Mouse (Mus musculus): ENCODE data around the gene Cluh. TPM values are rescaled to one million over a fixed set of nuclear protein-coding genes. Genes with fewer than 3 reads are reported as not detected.

Gene Cluh
- polyA plus RNA-seq, 1 experiment from 2014 or later = 18.1 TPM

DNA sequence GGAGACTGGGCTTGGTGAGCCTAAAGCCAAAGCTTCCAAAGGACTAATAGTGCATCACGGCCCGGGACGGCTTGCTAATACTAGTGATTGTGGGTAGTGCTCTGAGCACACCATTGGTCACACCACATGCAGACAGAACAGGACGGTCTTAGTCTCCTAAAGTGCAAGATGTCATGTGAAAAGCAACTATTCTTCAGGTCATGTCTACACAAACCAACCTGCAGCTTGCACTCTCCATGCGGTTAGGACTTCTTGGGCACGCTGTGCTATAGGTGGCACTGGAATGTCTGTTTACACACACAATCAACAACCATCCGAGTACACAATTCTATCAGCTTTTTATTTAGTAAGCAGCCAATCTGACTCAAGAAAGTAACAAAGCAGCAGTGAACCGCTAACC is 25.4 kb downstream of the Cluh start:
- Histone ChIP-seq H3K27ac (ENCODE audit: low read length) (no peak overlapping the region), H3K4me2 (ENCODE audit: low read length) (no peak overlapping the region)
- WGBS = 98% methylated on average over 8 of the region's 8 CpGs

DNA sequence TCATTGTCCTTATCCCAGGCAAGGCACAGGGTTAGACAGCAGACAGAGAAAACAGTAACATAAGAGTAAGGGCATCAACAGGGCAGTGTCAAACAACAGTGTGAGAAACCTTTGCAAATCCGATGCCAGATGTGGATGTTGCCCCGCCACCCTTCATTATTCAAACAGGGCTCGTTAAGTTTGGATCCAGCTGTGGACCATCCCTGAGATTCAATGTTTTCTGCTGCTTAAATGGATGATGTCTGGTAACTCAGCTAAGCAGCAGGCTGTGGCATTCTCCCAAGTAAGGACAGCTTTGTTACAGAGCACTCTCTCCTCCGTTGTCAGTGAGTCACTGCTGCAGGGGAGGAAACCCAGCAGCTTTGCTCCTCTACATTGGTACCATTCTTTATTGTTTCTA is 25.9 kb downstream of the Cluh start:
- Histone ChIP-seq H3K9me3 (replicated peaks; ENCODE audit: control insufficient read depth, low read length, poor library complexity, severe bottlenecking) (no peaks in the 10 kb centered on the region), H3K9ac (ENCODE audit: low read depth, low read length) (no peak overlapping the region), H3K4me2 (ENCODE audit: low read length) (no peak overlapping the region), H3K27me3 (ENCODE audit: control insufficient read depth, insufficient read depth, low read depth, low read length) (no peaks in the 10 kb centered on the region), H3K27ac (ENCODE audit: low read length) (no peak overlapping the region), H3K36me3 (ENCODE audit: control insufficient read depth, insufficient read depth, low read length) (peaks cover 24% of the 10 kb centered on the region), H3K4me1 (ENCODE audit: control insufficient read depth, insufficient read depth, low read length) (no peaks in the 10 kb centered on the region), H3K4me3 (ENCODE audit: low read depth, low read length) (no peak overlapping the region)
- WGBS = 75% methylated on average over 4 of the region's 4 CpGs
- no peak for ATAC-seq

More for the DNA sequence above, 25.4 kb downstream of the Cluh start:
- Histone ChIP-seq H3K9me3 (replicated peaks; ENCODE audit: control insufficient read depth, low read length, poor library complexity, severe bottlenecking) (no peaks in the 10 kb centered on the region), H3K36me3 (ENCODE audit: control insufficient read depth, insufficient read depth, low read length) (peaks cover 22% of the 10 kb centered on the region), H3K4me1 (ENCODE audit: control insufficient read depth, insufficient read depth, low read length) (no peaks in the 10 kb centered on the region), H3K27me3 (ENCODE audit: control insufficient read depth, insufficient read depth, low read depth, low read length) (no peaks in the 10 kb centered on the region), H3K4me3 (ENCODE audit: low read depth, low read length) (no peak overlapping the region), H3K9ac (ENCODE audit: low read depth, low read length) (no peak overlapping the region)
- no peak for ATAC-seq

DNA sequence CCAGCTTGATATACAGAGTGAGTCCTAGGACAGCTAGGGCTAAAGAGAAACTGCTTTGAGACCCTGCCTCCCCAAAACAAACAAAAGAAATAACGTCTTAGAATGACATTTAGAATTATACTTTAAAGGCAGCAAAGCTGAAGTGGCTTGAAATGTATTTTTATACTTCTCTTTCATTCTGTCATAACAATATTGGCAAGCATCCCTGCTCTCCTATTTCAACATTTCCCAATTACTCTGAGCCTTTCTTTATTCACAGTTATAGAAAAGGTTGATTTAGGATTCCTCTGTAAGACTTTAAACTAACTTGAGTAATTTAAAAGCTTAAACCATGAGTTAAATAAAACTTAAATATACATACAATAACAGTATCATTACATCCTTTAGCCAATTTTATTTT is 42.9 kb downstream of the Cluh start:
- H3K27me3 ChIP-seq (ENCODE audit: control insufficient read depth, insufficient read depth, low read depth, low read length) = no peaks in the 10 kb centered on the region
- no peaks in the 10 kb centered on the region for H3K4me1 ChIP-seq (ENCODE audit: control insufficient read depth, insufficient read depth, low read length)
- no peak overlapping the region for H3K9ac ChIP-seq (ENCODE audit: low read depth, low read length)
- H3K4me3 ChIP-seq (ENCODE audit: low read depth, low read length) = no peak overlapping the region
- WGBS = 74% methylated on average over 1 of the region's 1 CpGs
- H3K36me3 ChIP-seq (ENCODE audit: control insufficient read depth, insufficient read depth, low read length) = peaks cover 10% of the 10 kb centered on the region; the same call in 1 of the 2 replicates
- no peak overlapping the region for H3K27ac ChIP-seq (ENCODE audit: low read length)
- no peak for ATAC-seq
- H3K4me2 ChIP-seq (ENCODE audit: low read length) = no peak overlapping the region
- H3K9me3 ChIP-seq (replicated peaks; ENCODE audit: control insufficient read depth, low read length, poor library complexity, severe bottlenecking) = no peaks in the 10 kb centered on the region

DNA sequence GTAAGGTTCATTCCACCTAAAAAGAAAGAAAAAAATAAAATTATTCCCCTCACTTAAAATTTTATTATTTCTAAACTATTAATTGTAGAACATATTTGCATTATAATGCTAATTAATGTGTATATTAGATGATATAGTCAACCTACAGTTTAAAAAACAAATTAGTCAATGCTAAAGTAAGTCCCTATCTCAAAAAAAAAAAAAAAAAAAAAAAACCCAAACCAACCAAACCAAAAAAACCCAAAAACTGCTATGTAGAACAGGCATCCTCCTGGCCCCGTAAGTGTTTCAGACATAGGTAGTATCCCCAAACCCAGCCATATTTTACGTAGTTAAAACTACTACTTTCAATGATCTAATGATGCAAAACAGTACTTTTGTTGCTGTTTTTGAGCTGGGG is 50.2 kb downstream of the Cluh start:
- Histone ChIP-seq H3K36me3 (ENCODE audit: control insufficient read depth, insufficient read depth, low read length) (0 out of 2 replicates have a peak, but pooled peaks cover 2% of the 10 kb centered on the region), H3K4me2 (ENCODE audit: low read length) (no peak overlapping the region), H3K27me3 (ENCODE audit: control insufficient read depth, insufficient read depth, low read depth, low read length) (no peaks in the 10 kb centered on the region), H3K4me1 (ENCODE audit: control insufficient read depth, insufficient read depth, low read length) (no peaks in the 10 kb centered on the region), H3K9ac (ENCODE audit: low read depth, low read length) (no peak overlapping the region), H3K27ac (ENCODE audit: low read length) (no peak overlapping the region), H3K9me3 (replicated peaks; ENCODE audit: control insufficient read depth, low read length, poor library complexity, severe bottlenecking) (no peaks in the 10 kb centered on the region), H3K4me3 (ENCODE audit: low read depth, low read length) (no peak overlapping the region)
- no peak for ATAC-seq
- WGBS = 98% methylated on average over 2 of the region's 2 CpGs

DNA sequence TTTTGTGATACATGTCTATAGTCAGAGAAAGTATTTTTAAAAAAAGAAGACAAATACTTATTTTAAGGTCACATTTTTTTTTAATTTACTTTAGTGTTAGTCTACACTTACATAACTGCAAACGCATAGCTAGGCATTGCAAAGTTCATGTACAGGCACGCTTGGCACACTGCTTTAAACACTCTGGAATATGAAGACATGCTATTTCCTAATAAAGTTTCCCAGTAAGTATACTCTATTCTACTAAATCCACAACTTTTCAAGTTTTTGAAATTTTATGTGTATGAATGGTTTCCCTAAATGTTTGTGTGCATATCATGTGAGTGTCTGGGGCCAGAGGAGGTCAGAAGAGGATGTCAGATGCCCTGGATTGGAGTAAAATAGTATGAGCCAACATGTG is 54.8 kb downstream of the Cluh start:
- H3K27me3 ChIP-seq (ENCODE audit: control insufficient read depth, insufficient read depth, low read depth, low read length) = no peaks in the 10 kb centered on the region
- H3K4me2 ChIP-seq (ENCODE audit: low read length) = no peak overlapping the region
- H3K9me3 ChIP-seq (replicated peaks; ENCODE audit: control insufficient read depth, low read length, poor library complexity, severe bottlenecking) = no peaks in the 10 kb centered on the region
- no peaks in the 10 kb centered on the region for H3K36me3 ChIP-seq (ENCODE audit: control insufficient read depth, insufficient read depth, low read length)
- H3K9ac ChIP-seq (ENCODE audit: low read depth, low read length) = no peak overlapping the region
- no peak for ATAC-seq
- no peak overlapping the region for H3K27ac ChIP-seq (ENCODE audit: low read length)
- no peak overlapping the region for H3K4me3 ChIP-seq (ENCODE audit: low read depth, low read length)
- H3K4me1 ChIP-seq (ENCODE audit: control insufficient read depth, insufficient read depth, low read length) = peaks cover 3% of the 10 kb centered on the region; the same call in 1 of the 2 replicates
- 97% methylated on average over 2 of the region's 2 CpGs for WGBS

DNA sequence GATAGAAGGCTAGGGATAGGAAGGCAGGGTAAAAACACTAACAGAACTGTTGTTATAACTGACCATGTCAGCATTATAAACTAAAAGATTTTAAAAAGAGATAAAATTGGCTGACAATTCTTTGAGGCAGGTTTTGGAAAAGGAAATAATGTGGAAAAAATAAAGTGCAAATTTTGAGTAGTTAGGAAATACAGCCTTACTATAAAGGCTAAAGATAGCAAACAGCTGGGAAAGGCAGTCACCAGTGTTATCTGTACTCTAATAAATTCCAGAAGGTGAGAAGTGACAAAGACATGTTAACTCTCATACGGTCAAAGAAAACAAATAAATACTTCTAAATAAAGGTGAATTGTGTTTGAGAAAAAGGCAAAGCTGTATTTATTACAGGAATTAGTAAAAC is 59.5 kb downstream of the Cluh start:
- no peaks in the 10 kb centered on the region for H3K27me3 ChIP-seq (ENCODE audit: control insufficient read depth, insufficient read depth, low read depth, low read length)
- no peaks in the 10 kb centered on the region for H3K9me3 ChIP-seq (replicated peaks; ENCODE audit: control insufficient read depth, low read length, poor library complexity, severe bottlenecking)
- ATAC-seq = no peak
- H3K36me3 ChIP-seq (ENCODE audit: control insufficient read depth, insufficient read depth, low read length) = no peaks in the 10 kb centered on the region
- H3K9ac ChIP-seq (ENCODE audit: low read depth, low read length) = no peak overlapping the region
- WGBS = 92% methylated on average over 1 of the region's 1 CpGs
- H3K4me3 ChIP-seq (ENCODE audit: low read depth, low read length) = no peak overlapping the region
- H3K4me1 ChIP-seq (ENCODE audit: control insufficient read depth, insufficient read depth, low read length) = peaks cover 10% of the 10 kb centered on the region; the same call in 1 of the 2 replicates
- no peak overlapping the region for H3K27ac ChIP-seq (ENCODE audit: low read length)
- no peak overlapping the region for H3K4me2 ChIP-seq (ENCODE audit: low read length)

DNA sequence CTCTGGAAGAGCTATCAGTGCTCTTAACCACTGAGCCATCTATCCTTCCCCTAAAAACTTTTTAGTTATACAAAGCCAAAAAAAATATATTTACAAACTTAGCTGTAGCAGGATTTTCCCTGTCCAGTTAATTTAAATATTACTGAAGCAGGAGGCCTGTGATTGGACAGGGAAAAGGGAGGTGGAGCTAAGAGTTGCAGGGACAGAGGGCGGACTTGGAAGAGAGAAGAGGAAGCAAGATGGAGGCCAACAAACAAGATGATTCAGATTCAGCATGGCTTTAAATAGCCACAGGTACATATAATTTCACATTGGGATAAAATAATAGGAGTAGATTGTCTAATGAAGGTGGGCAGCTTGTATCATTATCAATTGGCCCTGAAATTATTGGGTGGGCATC is 61.4 kb downstream of the Cluh start:
- no peaks in the 10 kb centered on the region for H3K27me3 ChIP-seq (ENCODE audit: control insufficient read depth, insufficient read depth, low read depth, low read length)
- no peak for ATAC-seq
- no peaks in the 10 kb centered on the region for H3K36me3 ChIP-seq (ENCODE audit: control insufficient read depth, insufficient read depth, low read length)
- H3K4me3 ChIP-seq (ENCODE audit: low read depth, low read length) = no peak overlapping the region
- no peaks in the 10 kb centered on the region for H3K9me3 ChIP-seq (replicated peaks; ENCODE audit: control insufficient read depth, low read length, poor library complexity, severe bottlenecking)
- no peak overlapping the region for H3K9ac ChIP-seq (ENCODE audit: low read depth, low read length)
- peaks cover 8% of the 10 kb centered on the region; the same call in 1 of the 2 replicates for H3K4me1 ChIP-seq (ENCODE audit: control insufficient read depth, insufficient read depth, low read length)
- 93% methylated on average over 1 of the region's 1 CpGs for WGBS
- H3K4me2 ChIP-seq (ENCODE audit: low read length) = no peak overlapping the region
- H3K27ac ChIP-seq (ENCODE audit: low read length) = no peak overlapping the region

DNA sequence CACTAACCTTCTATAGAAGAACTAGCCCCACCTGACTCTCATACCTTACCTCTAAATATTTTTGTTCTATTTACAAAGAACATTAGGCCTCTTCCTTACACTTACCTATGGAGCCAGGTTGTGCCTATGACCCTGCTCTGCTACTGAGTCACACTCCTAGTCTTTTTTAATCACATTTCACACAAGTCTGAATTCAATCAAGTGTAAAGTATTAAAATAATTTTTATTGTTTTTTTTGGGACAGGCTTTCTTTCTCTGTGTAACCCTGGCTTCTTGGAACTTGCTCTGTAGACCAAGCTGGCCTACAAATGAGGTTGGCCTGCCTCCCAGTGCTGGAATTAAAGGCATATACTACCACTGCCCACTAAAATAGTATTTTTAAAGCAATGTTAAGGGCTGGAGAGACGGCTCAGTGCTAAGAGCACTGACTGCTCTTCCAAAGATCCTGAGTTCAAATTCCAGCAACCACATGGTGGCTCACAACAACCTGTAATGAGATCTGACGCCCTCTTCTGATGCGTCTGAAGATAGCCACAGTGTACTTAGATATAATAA is 66.8 kb downstream of the Cluh start:
- Histone ChIP-seq H3K27me3 (ENCODE audit: control insufficient read depth, insufficient read depth, low read depth, low read length) (no peaks in the 10 kb centered on the region), H3K4me2 (ENCODE audit: low read length) (no peak overlapping the region), H3K36me3 (ENCODE audit: control insufficient read depth, insufficient read depth, low read length) (no peaks in the 10 kb centered on the region), H3K27ac (ENCODE audit: low read length) (no peak overlapping the region), H3K4me3 (ENCODE audit: low read depth, low read length) (no peak overlapping the region), H3K4me1 (ENCODE audit: control insufficient read depth, insufficient read depth, low read length) (peaks cover 26% of the 10 kb centered on the region), H3K9me3 (replicated peaks; ENCODE audit: control insufficient read depth, low read length, poor library complexity, severe bottlenecking) (no peaks in the 10 kb centered on the region), H3K9ac (ENCODE audit: low read depth, low read length) (no peak overlapping the region)
- 91% methylated on average over 3 of the region's 3 CpGs for WGBS
- ATAC-seq = no peak
